Mouse (Mus musculus) MEL (cell line): ENCODE results near the gene Mab21l1. TPM values are rescaled to one million over a fixed set of nuclear protein-coding genes. Genes with fewer than 3 reads are reported as not detected.

Source experiments
- DNase-seq: peaks from one replicate; pipeline ENCODE4 v3.0.0; 2011; ENCODE audit warnings: low read depth, low spot score
- H3K27ac ChIP-seq: 2 replicates; pipeline ENCODE4 v1.5.1; 2012; ENCODE audit warnings: low read depth, mild to moderate bottlenecking, control low read depth, low read length, moderate library complexity; ENCODE audit not compliant: control insufficient read depth
- H3K27me3 ChIP-seq, 2 experiments: fragments of 150-350 bp in 1 of 2; sonication (generic) in 1 of 2; 2 replicates each; pipeline ENCODE4 v1.6.1; 2012; ENCODE audit warnings: low read length in 2 of 2, mild to moderate bottlenecking in 2 of 2, improper control_type of control experiment in 1 of 2, moderate library complexity in 1 of 2; ENCODE audit not compliant: insufficient read depth in 2 of 2, control insufficient read depth in 1 of 2
- H3K36me3 ChIP-seq, 2 experiments: 2 replicates each; pipeline ENCODE4 v1.6.1; 2012 to 2014; ENCODE audit warnings: low read length in 2 of 2, improper control_type of control experiment in 1 of 2, inconsistent platforms in 1 of 2, mild to moderate bottlenecking in 1 of 2; ENCODE audit not compliant: insufficient read depth in 2 of 2, control insufficient read depth in 1 of 2
- H3K4me1 ChIP-seq, 2 experiments: fragments of 150-350 bp in 1 of 2; sonication (generic) in 1 of 2; 2 replicates each; pipeline ENCODE4 v1.6.1; 2012; ENCODE audit warnings: low read length in 2 of 2, improper control_type of control experiment in 1 of 2, mild to moderate bottlenecking in 1 of 2; ENCODE audit not compliant: insufficient read depth in 2 of 2, control insufficient read depth in 1 of 2
- H3K4me3 ChIP-seq, 2 experiments: fragments of 150-350 bp in 1 of 2; sonication (generic) in 1 of 2; 2 replicates each; pipeline ENCODE4 v1.5.1; 2012; ENCODE audit warnings: low read depth in 2 of 2, low read length in 2 of 2, mild to moderate bottlenecking in 2 of 2, moderate library complexity in 2 of 2, control low read depth in 1 of 2, improper control_type of control experiment in 1 of 2; ENCODE audit not compliant: control insufficient read depth in 1 of 2, insufficient read depth in 1 of 2
- H3K79me2 ChIP-seq: 2 replicates; pipeline ENCODE4 v1.6.1; 2012; ENCODE audit warnings: mild to moderate bottlenecking, low read length, moderate library complexity; ENCODE audit not compliant: control insufficient read depth, poor library complexity, insufficient read depth
- H3K9ac ChIP-seq: 2 replicates; pipeline ENCODE4 v1.6.1; 2012; ENCODE audit warnings: low read depth, mild to moderate bottlenecking, control low read depth, low read length, moderate library complexity; ENCODE audit not compliant: control insufficient read depth, poor library complexity, severe bottlenecking
- H3K9me3 ChIP-seq: fragments of 150-350 bp; sonication (generic); replicated peaks from 2 replicates; pipeline ENCODE4 v1.6.1; 2012; ENCODE audit warnings: mild to moderate bottlenecking, low read length, improper control_type of control experiment, moderate library complexity; ENCODE audit not compliant: insufficient read depth
- BHLHE40 ChIP-seq: IDR thresholded peaks from 2 replicates; pipeline ENCODE4 v1.6.1; 2012; ENCODE audit warnings: low read depth, mild to moderate bottlenecking, inconsistent platforms, low read length, improper control_type of control experiment, borderline replicate concordance
- CHD2 ChIP-seq: IDR thresholded peaks from 2 replicates; pipeline ENCODE4 v1.6.1; 2011; ENCODE audit warnings: low read length, improper control_type of control experiment
- E2F4 ChIP-seq: IDR thresholded peaks from 2 replicates; pipeline ENCODE4 v1.6.1; 2011; ENCODE audit warnings: low read depth, low read length, improper control_type of control experiment, borderline replicate concordance
- EP300 ChIP-seq, 2 experiments: IDR thresholded peaks; 2 replicates each; pipeline ENCODE4 v1.6.1; 2011; ENCODE audit warnings: improper control_type of control experiment in 2 of 2, low read length in 2 of 2, low read depth in 1 of 2, mild to moderate bottlenecking in 1 of 2
- ETS1 ChIP-seq: IDR thresholded peaks from 2 replicates; pipeline ENCODE4 v1.6.1; 2012; ENCODE audit warnings: low read depth, mild to moderate bottlenecking, inconsistent platforms, low read length, improper control_type of control experiment, moderate library complexity
- GABPA ChIP-seq: IDR thresholded peaks from 2 replicates; pipeline ENCODE4 v1.6.1; 2012; ENCODE audit warnings: low read depth, mild to moderate bottlenecking, inconsistent platforms, low read length, improper control_type of control experiment, moderate library complexity
- GATA1 ChIP-seq: IDR thresholded peaks from 2 replicates; pipeline ENCODE4 v1.6.1; 2011; ENCODE audit warnings: low read depth, low read length, improper control_type of control experiment
- HCFC1 ChIP-seq: IDR thresholded peaks from 2 replicates; pipeline ENCODE4 v1.6.1; 2012; ENCODE audit warnings: low read depth, mild to moderate bottlenecking, inconsistent platforms, low read length, improper control_type of control experiment, moderate library complexity
- JUND ChIP-seq: IDR thresholded peaks from 2 replicates; pipeline ENCODE4 v1.6.1; 2011; ENCODE audit warnings: low read depth, mild to moderate bottlenecking, improper control_type of control experiment, low read length
- KAT2A ChIP-seq: conservative IDR thresholded peaks from 2 replicates; pipeline ENCODE4 v1.6.1; 2012; ENCODE audit warnings: low read depth, low read length, improper control_type of control experiment, inconsistent platforms
- MAFK ChIP-seq: IDR thresholded peaks from 2 replicates; pipeline ENCODE4 v1.6.1; 2011; ENCODE audit warnings: low read depth, mild to moderate bottlenecking, low read length, improper control_type of control experiment, borderline replicate concordance
- MAZ ChIP-seq: IDR thresholded peaks from 2 replicates; pipeline ENCODE4 v1.6.1; 2012; ENCODE audit warnings: low read depth, mild to moderate bottlenecking, inconsistent platforms, low read length, improper control_type of control experiment
- MYB ChIP-seq: IDR thresholded peaks from 2 replicates; pipeline ENCODE4 v1.6.1; 2011; ENCODE audit warnings: mild to moderate bottlenecking, low read depth, low read length, improper control_type of control experiment
- NELFE ChIP-seq: IDR thresholded peaks from 2 replicates; pipeline ENCODE4 v1.6.1; 2011; ENCODE audit warnings: low read depth, low read length, improper control_type of control experiment
- NRF1 ChIP-seq: IDR thresholded peaks from 2 replicates; pipeline ENCODE4 v1.6.1; 2014; ENCODE audit warnings: low read depth, mild to moderate bottlenecking, inconsistent platforms, low read length, improper control_type of control experiment, moderate library complexity; ENCODE audit not compliant: poor library complexity, insufficient read depth, severe bottlenecking
- POLR2A ChIP-seq, 2 experiments: IDR thresholded peaks; 2 replicates each; pipeline ENCODE4 v1.6.1; 2011 to 2012; ENCODE audit warnings: low read length in 2 of 2, mild to moderate bottlenecking in 2 of 2, control low read depth in 1 of 2, improper control_type of control experiment in 1 of 2, low read depth in 1 of 2, moderate library complexity in 1 of 2; ENCODE audit not compliant: control insufficient read depth in 1 of 2, insufficient read depth in 1 of 2, poor library complexity in 1 of 2
- POLR2AphosphoS2 ChIP-seq: IDR thresholded peaks from 2 replicates; pipeline ENCODE4 v1.6.1; 2011; ENCODE audit warnings: low read length, improper control_type of control experiment
- POLR2AphosphoS5 ChIP-seq: IDR thresholded peaks from 2 replicates; pipeline ENCODE4 v1.6.1; 2012; ENCODE audit warnings: low read depth, borderline replicate concordance, mild to moderate bottlenecking, inconsistent platforms, low read length, moderate library complexity, mixed read lengths
- RAD21 ChIP-seq: IDR thresholded peaks from 2 replicates; pipeline ENCODE4 v1.6.1; 2011; ENCODE audit warnings: mild to moderate bottlenecking, low read depth, low read length, improper control_type of control experiment
- TAL1 ChIP-seq: IDR thresholded peaks from 2 replicates; pipeline ENCODE4 v1.6.1; 2012; ENCODE audit warnings: mild to moderate bottlenecking, inconsistent platforms, low read length, moderate library complexity, mixed read lengths
- TBP ChIP-seq: IDR thresholded peaks from 2 replicates; pipeline ENCODE4 v1.8.0; 2011; ENCODE audit warnings: low read depth, low read length, improper control_type of control experiment
- TCF12 ChIP-seq: IDR thresholded peaks from 2 replicates; pipeline ENCODE4 v1.6.1; 2014; ENCODE audit warnings: low read depth, mild to moderate bottlenecking, inconsistent platforms, low read length, improper control_type of control experiment, moderate library complexity
- UBTF ChIP-seq: IDR thresholded peaks from 2 replicates; pipeline ENCODE4 v1.6.1; 2012; ENCODE audit warnings: low read depth, mild to moderate bottlenecking, inconsistent platforms, low read length, improper control_type of control experiment, moderate library complexity, borderline replicate concordance; ENCODE audit not compliant: insufficient read depth
- USF2 ChIP-seq, 2 experiments: IDR thresholded peaks; 2 replicates each; pipeline ENCODE4 v1.6.1; 2011 to 2012; ENCODE audit warnings: improper control_type of control experiment in 2 of 2, low read length in 2 of 2, borderline replicate concordance in 1 of 2, inconsistent platforms in 1 of 2, low read depth in 1 of 2, mild to moderate bottlenecking in 1 of 2; ENCODE audit not compliant: insufficient read depth in 1 of 2
- ZC3H11A ChIP-seq: IDR thresholded peaks from 2 replicates; pipeline ENCODE4 v1.6.1; 2012; ENCODE audit warnings: low read depth, mild to moderate bottlenecking, inconsistent platforms, low read length, improper control_type of control experiment
- ZKSCAN1 ChIP-seq: IDR thresholded peaks from 2 replicates; pipeline ENCODE4 v1.6.1; 2012; ENCODE audit warnings: low read depth, mild to moderate bottlenecking, inconsistent platforms, low read length, improper control_type of control experiment, moderate library complexity
- ZMIZ1 ChIP-seq: IDR thresholded peaks from 2 replicates; pipeline ENCODE4 v1.6.1; 2012; ENCODE audit warnings: low read depth, mild to moderate bottlenecking, inconsistent platforms, low read length, improper control_type of control experiment, moderate library complexity
- ZNF384 ChIP-seq: IDR thresholded peaks from 2 replicates; pipeline ENCODE4 v1.6.1; 2012; ENCODE audit warnings: low read depth, mild to moderate bottlenecking, inconsistent platforms, low read length, improper control_type of control experiment
- polyA plus RNA-seq, 2 experiments: library from polyadenylated mRNA; stranded (reverse) in 1 of 2; unstranded in 1 of 2; fragments of >175 nt in 1 of 2; fragments of >200 nt in 1 of 2; gene quantifications; 2 replicates each; pipeline versions ENCODE4 v1.2.1 to v1.2.4; 2012; ENCODE audit warnings: low replicate concordance in 2 of 2, low read depth in 1 of 2; ENCODE audit not compliant: insufficient read length in 2 of 2, insufficient read depth in 1 of 2, missing spikeins in 1 of 2
- total RNA-seq: library from RNA; depleted of rRNA; stranded (reverse); fragments of 300-350 nt; gene quantifications from 2 replicates; pipeline ENCODE4 v1.2.3, GENCODE M21; 2012

The Mab21l1 gene
- total and polyA plus RNA-seq, 3 experiments: not detected

- Histone ChIP-seq H3K9ac (no peak overlapping the region), H3K4me1 (peaks cover 3 to 14% of the 10 kb centered on the region in 2 experiments; a peak in 3 of 4 replicates)
- TF ChIP-seq GABPA (no peak), HCFC1 (no peak), KAT2A (no peak), TBP (no peak), ZNF384 (no peak), ZMIZ1 (no peak), GATA1 (no peak), MAZ (no peak), POLR2AphosphoS5 (no peak), POLR2AphosphoS2 (no peak), USF2 (IDR thresholded peaks at IDR 0.05; ENCODE audit: borderline replicate concordance in 1 of 2, insufficient read depth in 1 of 2, low read depth in 1 of 2, low read length in 2 of 2) (no peak)
- TF ChIP-seq, all 39 proteins: peak for 0
- no peak for DNase-seq
- no peaks in the 10 kb centered on the region for H3K9me3 ChIP-seq
- no peaks in the 10 kb centered on the region for H3K79me2 ChIP-seq
- H3K27ac ChIP-seq: no peak overlapping the region
- H3K4me3 ChIP-seq: no peak overlapping the region
- H3K36me3 ChIP-seq: peaks cover 0 to 21% of the 10 kb centered on the region in 2 experiments; a peak in 2 of 4 replicates
- H3K27me3 ChIP-seq: no peaks in the 10 kb centered on the region
Observed at GRCm38 (mm10) chr3:55824864-55825263, 42.6 kb downstream of the Mab21l1 start.

GRCm38 (mm10) chr3:55828481-55829256, 46.4 kb downstream of the Mab21l1 start:
- Histone ChIP-seq H3K36me3 (peaks cover 0 to 27% of the 10 kb centered on the region in 2 experiments; a peak in 2 of 4 replicates), H3K79me2 (no peaks in the 10 kb centered on the region), H3K9me3 (no peaks in the 10 kb centered on the region), H3K4me3 (peak overlapping the region in 1 of 2 experiments; percentile 9; a peak in 2 of 4 replicates), H3K27me3 (no peaks in the 10 kb centered on the region), H3K9ac (peak overlapping the region; percentile 22; the same call in 1 of the 2 replicates), H3K4me1 (peaks cover 3 to 16% of the 10 kb centered on the region in 2 experiments; a peak in 3 of 4 replicates), H3K27ac (peak overlapping the region; percentile 72)
- DNase-seq: peak; percentile 94
- TF ChIP-seq POLR2AphosphoS5 (no peak), RAD21 (peak; percentile 4), POLR2A (IDR thresholded peaks at IDR 0.05; ENCODE audit: control insufficient read depth in 1 of 2, insufficient read depth in 1 of 2, low read depth in 1 of 2, low read length in 2 of 2, poor library complexity in 1 of 2) (peak in 1 of 2 experiments; percentile 54; a peak in 1 of 4 replicates), E2F4 (no peak), EP300 (IDR thresholded peaks at IDR 0.05; ENCODE audit: low read depth in 1 of 2, low read length in 2 of 2) (peak; percentile 91 to 93), MAZ (no peak), CHD2 (no peak), GATA1 (peak; percentile 92), NELFE (no peak), TCF12 (peak; percentile 87), GABPA (no peak), BHLHE40 (peak; percentile 98), UBTF (no peak), ZKSCAN1 (no peak), MYB (no peak), JUND (no peak), ZNF384 (no peak), ETS1 (peak; percentile 94), MAFK (no peak), NRF1 (no peak), POLR2AphosphoS2 (no peak), KAT2A (no peak), TAL1 (peak; percentile 91), ZC3H11A (no peak)
